Mouse (Mus musculus) midbrain, embryonic 15.5 days (tissue): ENCODE results near the gene Lasp1. TPM values are rescaled to one million over a fixed set of nuclear protein-coding genes. Genes with fewer than 3 reads are reported as not detected.
"Not testable (repeated sequence)": the region's sequence is repeated elsewhere in the genome, so short reads cannot be mapped to it uniquely, and the experiment has no call there.

Source experiments
- ATAC-seq: fragments of 200-750 bp; cut with Nextera tagmentation; replicated peaks from 2 replicates; pipeline ENCODE4 v1.8.0; 2017; ENCODE audit warnings: moderate TSS enrichment
- H3K27ac ChIP-seq: fragments of 300-500 bp; sonication (generic); 2 replicates; pipeline ENCODE4 v1.5.1; 2015; ENCODE audit warnings: mild to moderate bottlenecking, inconsistent platforms
- H3K27me3 ChIP-seq: fragments of 300-500 bp; sonication (generic); replicated peaks from 2 replicates; pipeline ENCODE4 v1.6.1; 2015; ENCODE audit warnings: inconsistent platforms
- H3K36me3 ChIP-seq: fragments of 300-500 bp; sonication (generic); replicated peaks from 2 replicates; pipeline ENCODE4 v1.6.1; 2015; ENCODE audit warnings: inconsistent platforms
- H3K4me1 ChIP-seq: fragments of 300-500 bp; sonication (generic); 2 replicates; pipeline ENCODE4 v1.6.1; 2015; ENCODE audit warnings: inconsistent platforms
- H3K4me2 ChIP-seq: fragments of 300-500 bp; sonication (generic); 2 replicates; pipeline ENCODE4 v1.6.1; 2015; ENCODE audit warnings: inconsistent platforms, mild to moderate bottlenecking, moderate library complexity
- H3K4me3 ChIP-seq: fragments of 300-500 bp; sonication (generic); 2 replicates; pipeline ENCODE4 v1.5.1; 2015; ENCODE audit warnings: mild to moderate bottlenecking, inconsistent platforms
- H3K9ac ChIP-seq: fragments of 300-500 bp; sonication (generic); 2 replicates; pipeline ENCODE4 v1.6.1; 2015; ENCODE audit warnings: mild to moderate bottlenecking, inconsistent platforms
- H3K9me3 ChIP-seq: fragments of 300-500 bp; sonication (generic); 2 replicates; pipeline ENCODE4 v1.6.1; 2016; ENCODE audit warnings: inconsistent platforms
- WGBS: fragments of 180-500 bp; shearing (Covaris S2); methylation state at CpG from one replicate; pipeline ENCODE4 v1.1.7; 2015; ENCODE audit warnings: mixed read lengths; 5-methylcytosine and 5-hydroxymethylcytosine counted together
- polyA plus RNA-seq: library from polyadenylated mRNA; unstranded; fragments of >200 nt; fragmentation: Nextera tagmentation; extraction: Ambion mirVana; gene quantifications from 2 replicates; pipeline ENCODE4 v1.2.1, GENCODE M21; 2015

Lasp1 gene
- polyA plus RNA-seq, 1 experiment from 2014 or later: 199 TPM

DNA sequence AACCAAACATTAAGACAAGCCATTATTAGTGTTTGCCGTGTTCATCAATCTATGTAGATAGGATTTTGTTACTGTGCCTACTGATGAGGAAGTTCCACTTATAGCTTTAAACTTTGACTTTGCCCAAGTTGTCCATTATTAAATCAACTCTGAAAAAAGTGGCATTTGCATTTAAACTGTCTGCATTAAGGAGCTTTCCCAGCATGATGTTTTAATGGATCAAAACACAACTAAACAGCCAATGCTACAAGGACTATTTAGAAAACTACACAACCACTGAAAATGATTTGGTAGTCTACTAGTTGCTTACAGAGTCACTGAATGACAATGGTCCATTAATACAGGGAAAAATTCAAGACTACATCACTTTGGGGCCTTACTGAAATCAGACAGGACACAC, 19.9 kb upstream of the Lasp1 start:
- Histone ChIP-seq H3K36me3 (peaks cover 39% of the 10 kb centered on the region), H3K27ac (no peak overlapping the region), H3K4me1 (peaks cover 29% of the 10 kb centered on the region), H3K9me3 (no peaks in the 10 kb centered on the region), H3K27me3 (no peaks in the 10 kb centered on the region), H3K4me2 (no peak overlapping the region), H3K9ac (no peak overlapping the region), H3K4me3 (no peak overlapping the region)
- 91% methylated on average over 1 of the region's 1 CpGs for WGBS
- no peak for ATAC-seq

DNA sequence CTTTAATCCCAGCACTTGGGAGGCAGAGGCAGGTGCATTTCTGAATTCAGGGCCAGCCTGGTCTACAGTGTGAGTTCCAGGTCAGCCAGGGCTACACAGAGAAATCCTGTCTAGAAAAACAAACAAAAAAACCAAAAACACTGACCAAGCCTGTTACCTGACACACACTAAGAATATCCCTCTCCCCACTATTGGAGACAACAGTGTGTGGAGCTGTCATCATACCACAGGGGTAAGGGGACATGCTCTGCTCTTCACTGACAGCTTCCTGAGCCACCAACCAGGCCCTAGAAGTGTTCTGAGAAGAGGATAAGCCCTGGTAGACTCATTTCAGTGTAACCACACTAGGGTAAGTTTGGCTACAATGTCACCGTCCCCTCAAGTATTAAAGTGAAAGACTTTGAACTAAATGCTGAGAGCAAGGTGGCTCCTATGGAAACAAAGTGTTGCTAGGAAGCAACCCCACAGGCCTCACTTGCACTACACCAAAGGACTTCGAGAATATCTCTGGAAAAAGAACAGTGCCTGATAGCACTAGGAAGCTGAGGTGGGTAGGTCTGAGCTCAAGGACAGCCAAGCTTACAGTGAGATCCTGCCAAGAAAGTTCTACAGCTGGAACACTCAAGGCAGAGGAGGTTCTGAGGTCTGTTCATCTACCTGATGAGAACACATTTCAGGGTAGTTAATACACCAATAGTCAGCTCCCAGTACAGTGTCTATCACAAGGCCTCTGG, 18.7 kb upstream of the Lasp1 start:
- peak overlapping the region; percentile 64 for H3K4me2 ChIP-seq
- 0 out of 2 replicates have a peak overlapping the region, but pooled peaks have one; percentile 55 for H3K4me3 ChIP-seq
- WGBS: 80% methylated on average over 2 of the region's 2 CpGs

GRCm38 (mm10) chr11:97781478-97781831, 17.3 kb upstream of the Lasp1 start:
- Histone ChIP-seq H3K4me1 (peaks cover 29% of the 10 kb centered on the region), H3K9ac (peak overlapping the region; percentile 70), H3K27me3 (no peaks in the 10 kb centered on the region), H3K27ac (peak overlapping the region; percentile 88), H3K4me2 (peak overlapping the region; percentile 64), H3K4me3 (peak overlapping the region; percentile 55), H3K36me3 (peaks cover 39% of the 10 kb centered on the region), H3K9me3 (no peaks in the 10 kb centered on the region)
- 3% methylated on average over 11 of the region's 11 CpGs for WGBS
- no peak for ATAC-seq

More for the DNA sequence above, 18.7 kb upstream of the Lasp1 start:
- no peak for ATAC-seq
- Histone ChIP-seq H3K9ac (peak overlapping the region; percentile 13; the same call in 1 of the 2 replicates), H3K9me3 (no peaks in the 10 kb centered on the region), H3K27me3 (no peaks in the 10 kb centered on the region), H3K36me3 (peaks cover 39% of the 10 kb centered on the region), H3K4me1 (peaks cover 29% of the 10 kb centered on the region), H3K27ac (no peak overlapping the region)

DNA sequence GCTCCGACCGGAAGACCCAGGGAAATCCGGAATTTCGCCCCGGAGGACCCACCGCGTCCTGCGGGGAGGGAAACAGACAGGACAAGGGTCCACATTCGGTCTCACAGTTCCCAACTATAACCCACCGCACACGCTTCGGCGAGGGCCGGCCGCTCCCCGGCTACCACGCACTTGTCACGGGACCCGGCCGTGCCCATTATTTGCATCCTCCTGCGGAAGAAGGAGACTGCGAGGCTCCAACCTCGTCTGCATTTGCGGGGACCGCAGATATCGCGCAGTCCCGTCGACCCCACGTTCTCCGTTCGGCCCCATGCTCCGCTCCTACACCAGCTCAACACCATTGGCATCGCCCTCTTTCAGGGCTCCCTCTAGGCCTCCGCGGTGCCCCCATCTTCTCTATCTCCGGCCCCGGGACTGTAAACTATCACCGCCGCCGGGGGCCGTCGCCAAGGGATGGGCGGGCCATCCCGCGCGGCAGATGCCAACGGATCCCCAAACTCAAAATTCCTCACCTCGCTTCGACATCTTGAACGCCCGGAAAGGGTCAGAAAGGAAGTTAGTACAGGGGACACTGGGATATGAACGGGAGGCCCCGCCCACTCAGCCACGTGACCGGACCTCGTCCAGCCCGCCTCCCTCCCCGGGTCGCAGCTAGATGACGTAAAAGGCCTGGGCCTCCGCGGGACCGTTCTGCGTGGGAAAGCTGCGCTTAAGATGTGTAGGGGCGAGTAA, 16.8 kb upstream of the Lasp1 start, which contains the start of gene Rpl23:
TSS of gene Rpl23 (minus strand) at position 606 of the 732 bp plus-strand sequence.
- Histone ChIP-seq H3K27me3 (no peaks in the 10 kb centered on the region), H3K4me3 (peak within 1 kb of the TSS; percentile 55), H3K9me3 (no peaks in the 10 kb centered on the region), H3K4me2 (peak within 1 kb of the TSS; percentile 64), H3K27ac (peak within 1 kb of the TSS; percentile 88), H3K4me1 (peaks cover 29% of the 10 kb centered on the region), H3K9ac (peak within 1 kb of the TSS; percentile 70), H3K36me3 (peaks cover 34% of the 10 kb centered on the region)
- ATAC-seq: peak; percentile 94
- under 1% methylated on average over 67 of the region's 67 CpGs for WGBS

- Histone ChIP-seq H3K27me3 (no peaks in the 10 kb centered on the region), H3K9me3 (no peaks in the 10 kb centered on the region), H3K9ac (peak overlapping the region; percentile 44), H3K36me3 (peaks cover 29% of the 10 kb centered on the region), H3K4me3 (peak overlapping the region; percentile 55), H3K4me1 (peaks cover 29% of the 10 kb centered on the region), H3K4me2 (peak overlapping the region; percentile 57), H3K27ac (peak overlapping the region; percentile 88)
- no peak; the same call in 1 of the 2 replicates for ATAC-seq
- WGBS: 0% methylated on average over 10 of the region's 10 CpGs
These were observed 16.3 kb upstream of the Lasp1 start for GRCm38 (mm10) chr11:97782564-97782895.

DNA sequence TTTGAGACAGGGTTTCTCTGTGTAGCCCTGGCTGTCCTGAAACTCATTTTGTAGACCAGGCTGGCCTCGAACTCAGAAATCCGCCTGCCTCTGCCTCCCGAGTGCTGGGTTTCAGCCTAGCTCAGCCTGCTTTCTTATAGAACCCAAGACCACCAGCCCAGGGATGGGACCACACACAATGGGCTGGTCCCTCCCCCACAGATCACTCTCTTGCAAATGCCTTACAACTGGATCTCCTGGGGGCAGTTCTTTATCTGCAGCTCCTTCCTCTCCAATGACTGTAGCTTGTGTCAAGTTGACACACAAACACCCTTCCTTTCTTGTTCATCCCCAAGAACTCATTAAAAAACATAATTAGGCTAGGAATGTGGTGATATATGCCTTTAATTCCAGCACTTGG, 10.8 kb upstream of the Lasp1 start:
- Histone ChIP-seq H3K27me3 (no peaks in the 10 kb centered on the region), H3K4me3 (no peak overlapping the region), H3K4me2 (no peak overlapping the region), H3K36me3 (no peaks in the 10 kb centered on the region), H3K9me3 (no peaks in the 10 kb centered on the region), H3K4me1 (peaks cover 4% of the 10 kb centered on the region; the same call in 1 of the 2 replicates), H3K9ac (no peak overlapping the region), H3K27ac (no peak overlapping the region)
- no peak for ATAC-seq
- WGBS: 83% methylated on average over 3 of the region's 3 CpGs

DNA sequence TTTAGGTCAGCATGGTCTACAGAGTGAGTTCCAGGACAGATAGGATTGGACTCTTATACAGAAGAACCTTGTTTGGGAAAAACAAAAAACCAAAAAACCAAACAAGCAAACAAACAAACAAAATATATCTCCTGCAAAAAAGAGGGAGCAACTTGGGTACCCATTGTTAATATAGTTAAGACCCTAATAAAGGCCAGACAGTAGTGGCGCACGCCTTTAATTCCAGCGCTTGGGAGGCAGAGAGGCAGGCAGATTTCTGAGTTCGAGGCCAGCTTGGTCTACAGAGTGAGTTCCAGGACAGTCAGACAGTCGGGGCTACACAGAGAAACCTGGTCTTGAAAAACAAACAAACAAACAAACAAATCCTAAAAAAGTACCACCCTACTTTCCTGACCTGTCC, 9.1 kb upstream of the Lasp1 start:
- no peak for ATAC-seq
- H3K9ac ChIP-seq: no peak overlapping the region
- no peaks in the 10 kb centered on the region for H3K4me1 ChIP-seq
- no peak overlapping the region for H3K4me2 ChIP-seq
- 84% methylated on average over 5 of the region's 5 CpGs for WGBS
- no peak overlapping the region for H3K27ac ChIP-seq
- H3K9me3 ChIP-seq: no peaks in the 10 kb centered on the region
- no peak overlapping the region for H3K4me3 ChIP-seq
- no peaks in the 10 kb centered on the region for H3K36me3 ChIP-seq
- H3K27me3 ChIP-seq: no peaks in the 10 kb centered on the region

DNA sequence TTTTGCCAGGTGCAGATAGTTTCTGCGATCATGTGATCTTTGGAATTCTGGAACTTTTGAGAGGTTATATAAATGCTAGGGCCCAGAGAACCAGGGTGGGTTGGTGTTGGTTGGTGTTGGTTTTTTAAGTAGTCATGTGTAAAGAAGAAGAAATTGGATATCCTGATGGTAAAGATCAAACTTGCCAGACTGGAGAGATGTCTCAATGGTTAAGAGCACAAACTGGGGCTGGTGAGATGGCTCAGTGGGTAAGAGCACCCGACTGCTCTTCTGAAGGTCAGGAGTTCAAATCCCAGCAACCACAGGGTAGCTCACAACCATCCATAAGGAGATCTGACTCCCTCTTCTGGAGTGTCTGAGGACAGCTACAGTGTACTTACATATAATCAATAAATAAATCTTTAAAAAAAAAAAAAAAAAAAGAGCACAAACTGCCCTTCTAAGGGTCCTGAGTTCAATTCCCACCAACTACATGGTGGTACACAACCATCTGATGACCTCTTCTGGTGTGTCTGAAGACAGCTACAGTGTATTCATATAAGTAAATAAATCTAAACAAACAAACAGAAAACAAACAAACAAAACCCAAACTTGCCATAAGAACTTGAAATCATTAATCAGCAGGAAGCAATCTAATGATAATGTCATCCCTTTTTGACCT, 7.9 kb upstream of the Lasp1 start:
- H3K36me3 ChIP-seq, H3K27ac ChIP-seq, H3K9ac ChIP-seq, ATAC-seq, H3K27me3 ChIP-seq, H3K9me3 ChIP-seq, H3K4me2 ChIP-seq, H3K4me3 ChIP-seq, H3K4me1 ChIP-seq: not testable (repeated sequence)
- WGBS: 81% methylated on average over 2 of the region's 2 CpGs

DNA sequence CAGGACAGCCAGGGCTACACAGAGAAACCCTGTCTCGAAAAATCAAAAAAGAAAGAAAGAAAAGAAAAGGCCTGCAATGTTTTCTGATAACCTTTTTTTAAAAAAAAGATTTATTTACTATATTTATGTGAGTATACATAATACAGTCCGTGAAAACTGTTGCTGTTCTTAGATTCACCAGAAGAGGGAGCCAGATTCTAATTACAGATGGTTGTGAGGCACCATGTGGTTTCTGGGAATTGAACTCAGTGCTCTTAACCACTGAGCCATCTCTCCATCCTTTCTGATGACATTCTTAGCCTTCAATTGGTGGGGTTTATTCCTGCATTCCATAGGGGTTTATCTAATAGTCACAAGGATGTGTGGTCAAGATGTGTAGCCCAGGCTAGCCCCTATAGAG, 5.6 kb upstream of the Lasp1 start:
- no peak overlapping the region for H3K4me3 ChIP-seq
- no peak overlapping the region for H3K9ac ChIP-seq
- no peak for ATAC-seq
- no peaks in the 10 kb centered on the region for H3K36me3 ChIP-seq
- H3K27me3 ChIP-seq: no peaks in the 10 kb centered on the region
- no peak overlapping the region for H3K4me2 ChIP-seq
- H3K4me1 ChIP-seq: peaks cover 6% of the 10 kb centered on the region
- H3K27ac ChIP-seq: no peak overlapping the region
- 12% methylated on average over 2 of the region's 2 CpGs for WGBS
- H3K9me3 ChIP-seq: no peaks in the 10 kb centered on the region

- Histone ChIP-seq H3K27ac (no peak overlapping the region), H3K4me2 (no peak overlapping the region)
- ATAC-seq: no peak
These were observed 1.9 kb upstream of the Lasp1 start for GRCm38 (mm10) chr11:97796910-97797309.

DNA sequence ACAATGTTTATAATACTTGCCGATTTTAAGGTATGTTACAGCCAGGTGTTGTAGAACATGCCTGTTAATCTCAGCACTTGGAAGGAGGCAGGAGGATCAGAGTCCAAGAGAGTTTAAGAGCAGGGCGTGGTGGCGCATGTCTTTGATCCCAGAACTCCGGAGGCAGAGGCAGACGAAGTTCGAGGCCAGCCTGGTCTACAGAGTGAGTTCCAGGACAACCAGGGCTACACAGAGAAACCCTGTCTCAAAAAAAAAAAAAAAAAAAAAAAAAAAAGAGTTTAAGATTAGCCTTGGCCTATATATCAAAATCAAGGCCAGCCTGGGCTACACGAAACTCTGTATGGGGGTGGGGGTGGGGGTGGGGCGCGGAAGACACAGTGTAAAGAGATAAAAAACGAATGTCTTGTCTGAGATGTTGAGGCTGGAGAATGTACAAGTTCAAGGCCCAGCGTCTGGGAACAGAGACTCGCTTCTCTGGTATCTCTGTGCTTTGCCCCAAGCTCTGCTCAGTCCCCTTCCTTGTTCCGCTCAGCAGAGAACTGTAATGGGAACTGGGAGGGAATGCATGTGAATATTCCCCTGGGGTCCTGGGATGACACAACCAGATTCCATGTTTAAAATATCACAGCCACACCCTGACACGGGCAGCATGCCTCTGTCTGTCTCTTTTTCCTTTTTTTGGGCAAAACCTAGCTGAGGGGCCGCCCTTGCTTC, 1.3 kb upstream of the Lasp1 start:
- peak overlapping the region; percentile 88 for H3K4me3 ChIP-seq
- no peak for ATAC-seq
- H3K4me1 ChIP-seq: peaks cover 28% of the 10 kb centered on the region
- H3K27ac ChIP-seq: peak overlapping the region; percentile 95
- no peaks in the 10 kb centered on the region for H3K27me3 ChIP-seq
- no peaks in the 10 kb centered on the region for H3K36me3 ChIP-seq
- H3K4me2 ChIP-seq: peak overlapping the region; percentile 76
- H3K9me3 ChIP-seq: no peaks in the 10 kb centered on the region
- 63% methylated on average over 15 of the region's 15 CpGs for WGBS
- no peak overlapping the region for H3K9ac ChIP-seq

More at GRCm38 (mm10) chr11:97796910-97797309, 1.9 kb upstream of the Lasp1 start:
- Histone ChIP-seq H3K9ac (no peak overlapping the region), H3K4me3 (no peak overlapping the region), H3K9me3 (no peaks in the 10 kb centered on the region), H3K4me1 (peaks cover 22% of the 10 kb centered on the region), H3K27me3 (no peaks in the 10 kb centered on the region), H3K36me3 (no peaks in the 10 kb centered on the region)
- 4% methylated on average over 6 of the region's 6 CpGs for WGBS

- no peak for ATAC-seq
- H3K9ac ChIP-seq: no peak overlapping the region
- WGBS: 41% methylated on average over 8 of the region's 8 CpGs
- H3K4me1 ChIP-seq: peaks cover 31% of the 10 kb centered on the region
- H3K36me3 ChIP-seq: no peaks in the 10 kb centered on the region
- peak overlapping the region; percentile 95 for H3K27ac ChIP-seq
- H3K9me3 ChIP-seq: no peaks in the 10 kb centered on the region
- peak overlapping the region; percentile 76 for H3K4me2 ChIP-seq
- peak overlapping the region; percentile 88 for H3K4me3 ChIP-seq
- no peaks in the 10 kb centered on the region for H3K27me3 ChIP-seq
These were observed 741 bp upstream of the Lasp1 start for GRCm38 (mm10) chr11:97798083-97798435.
